Mouse (Mus musculus) CH12.LX (cell line): Measurements from ENCODE around the gene Sephs1.

ENCODE experiments used
- CTCF ChIP-seq, 2 experiments: IDR thresholded peaks in 1 of 2; conservative IDR thresholded peaks in 1 of 2; 2 replicates each; pipeline ENCODE4 v1.5.1; 2011 to 2012; ENCODE audit warnings: low read depth in 2 of 2, low read length in 2 of 2, improper control_type of control experiment in 1 of 2, inconsistent platforms in 1 of 2, mild to moderate bottlenecking in 1 of 2, moderate library complexity in 1 of 2
- EP300 ChIP-seq: IDR thresholded peaks from 2 replicates; pipeline ENCODE4 v1.6.1; 2011; ENCODE audit warnings: low read length, improper control_type of control experiment
- ETS1 ChIP-seq: conservative IDR thresholded peaks from 2 replicates; pipeline ENCODE4 v1.6.1; 2012; ENCODE audit warnings: low read depth, mild to moderate bottlenecking, inconsistent platforms, low read length, improper control_type of control experiment, moderate library complexity
- USF1 ChIP-seq: IDR thresholded peaks from 2 replicates; pipeline ENCODE4 v1.6.1; 2014; ENCODE audit warnings: low read depth, mild to moderate bottlenecking, inconsistent platforms, low read length, improper control_type of control experiment
- ZC3H11A ChIP-seq: IDR thresholded peaks from 2 replicates; pipeline ENCODE4 v1.6.1; 2012; ENCODE audit warnings: low read depth, mild to moderate bottlenecking, inconsistent platforms, low read length, improper control_type of control experiment
- ZNF384 ChIP-seq: IDR thresholded peaks from 2 replicates; pipeline ENCODE4 v1.6.1; 2012; ENCODE audit warnings: low read depth, low read length, improper control_type of control experiment, inconsistent platforms

DNA sequence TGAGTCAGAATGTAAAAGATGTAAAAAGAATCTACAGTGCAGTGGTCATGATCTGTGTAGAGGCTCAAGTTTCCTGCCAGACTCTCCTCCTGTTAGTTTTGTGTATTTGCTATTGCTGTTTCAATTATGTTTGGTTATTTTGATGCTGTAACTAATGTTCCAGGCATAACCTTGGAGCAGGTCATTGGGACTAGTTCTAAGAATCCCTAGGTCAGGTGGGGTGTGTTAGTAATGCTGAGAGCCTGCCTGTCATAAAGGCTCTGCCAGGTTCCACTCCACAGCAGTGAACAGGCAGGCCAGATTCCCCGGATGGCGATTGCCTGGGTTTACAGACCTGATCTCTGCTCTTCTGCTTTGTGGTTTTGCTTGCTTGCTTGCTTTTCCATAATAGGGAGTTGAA is 14.2 kb downstream of the Sephs1 start:
- TF ChIP-seq ZC3H11A: no peak
- TF ChIP-seq CTCF (conservative IDR thresholded peaks at IDR 0.05 in 1 of 2, IDR thresholded peaks at IDR 0.05 in 1 of 2; ENCODE audit: low read depth in 2 of 2, low read length in 2 of 2): no peak
- TF ChIP-seq ZNF384: no peak
- no peak for TF ChIP-seq ETS1
- TF ChIP-seq EP300: no peak
- TF ChIP-seq USF1: no peak
